Mouse (Mus musculus) gastrocnemius, postnatal 10 days (tissue): ENCODE results near the gene Hmcn1. TPM values are rescaled to one million over a fixed set of nuclear protein-coding genes. Genes with fewer than 3 reads are reported as not detected.
A peak's percentile ranks its signal among the peaks of the same experiment; 100 is the strongest.

Source experiments
- DNase-seq: peaks from one replicate; pipeline ENCODE4 v3.0.0; 2021; ENCODE audit warnings: mixed read lengths
- total RNA-seq, 2 experiments: library from RNA; stranded (reverse); gene quantifications; 2 replicates each; pipeline ENCODE4 v1.2.3; 2021

Gene Hmcn1
- total RNA-seq, 2 experiments from 2014 or later: 10.3 to 13.1 TPM

DNA sequence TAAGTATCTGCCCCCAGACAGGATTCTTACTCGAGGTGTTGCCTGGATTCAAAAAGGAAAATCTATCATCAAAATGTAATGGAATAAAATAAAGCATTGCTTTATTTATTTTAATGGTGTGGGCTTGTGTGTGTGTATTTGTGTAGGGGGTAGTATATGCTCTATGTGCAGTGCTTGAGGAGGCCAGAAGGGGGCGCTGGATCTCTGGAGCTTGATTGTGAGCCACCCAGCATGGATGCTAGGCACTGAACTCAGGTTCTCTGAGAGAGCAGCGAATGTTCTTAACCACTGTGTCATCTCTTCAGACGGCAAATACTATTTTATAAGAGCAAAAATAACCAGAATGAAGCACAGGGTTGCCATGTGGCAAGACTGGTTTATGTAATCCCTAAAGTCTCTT lies 360.7 kb downstream of the Hmcn1 start:
- no peak for DNase-seq

DNA sequence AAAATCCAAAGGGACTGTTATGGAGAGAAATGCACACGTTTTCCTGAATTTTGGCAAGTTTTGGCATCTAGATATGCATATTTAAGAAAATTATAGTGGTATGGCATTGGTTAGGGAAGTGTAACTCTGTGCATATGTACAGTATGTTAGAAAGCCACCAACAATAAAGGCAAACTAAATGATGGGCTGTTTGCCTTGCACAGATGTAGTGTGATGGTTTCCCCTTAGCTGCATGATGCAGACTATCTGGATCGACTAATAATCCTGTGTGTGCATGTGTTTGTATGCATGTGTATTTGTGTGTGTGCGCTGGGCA lies 361.4 kb downstream of the Hmcn1 start:
- no peak for DNase-seq

DNA sequence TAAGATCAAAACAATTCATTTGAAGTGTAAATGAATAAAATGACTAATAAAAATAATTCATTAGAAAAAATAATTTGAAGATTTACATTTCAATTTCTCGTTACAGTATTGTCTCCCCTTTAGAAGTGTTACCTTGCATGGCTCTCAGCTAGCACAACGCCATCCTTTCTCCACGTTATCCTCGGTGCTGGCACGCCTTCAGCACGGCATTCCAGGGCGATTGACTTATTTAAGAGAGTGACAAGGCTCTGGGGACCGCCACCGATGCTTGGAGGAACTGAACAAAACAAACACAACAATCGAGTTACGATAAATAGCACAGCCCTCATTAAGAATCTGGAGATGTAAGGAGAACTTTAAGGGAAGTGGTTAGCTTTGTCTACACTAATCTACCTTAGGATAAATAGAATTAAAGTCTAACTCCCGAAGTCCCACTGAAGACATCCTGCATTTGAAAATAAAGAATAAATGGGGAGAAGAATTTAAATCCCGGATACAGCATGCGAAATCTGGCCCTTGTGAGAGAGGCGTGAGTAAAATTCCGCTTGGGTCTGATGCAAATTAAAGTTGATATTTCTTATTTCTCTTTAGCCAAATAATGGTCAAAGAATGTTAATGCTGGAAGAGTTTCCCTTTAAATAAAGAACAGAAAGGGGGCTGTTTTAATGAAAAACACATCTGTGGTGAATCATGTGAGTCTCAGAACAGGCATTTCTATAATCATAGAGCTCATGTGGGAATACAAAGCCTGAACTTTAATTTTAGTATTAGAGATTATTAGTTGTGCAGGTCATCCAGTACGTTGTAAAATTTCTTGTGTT lies 362.0 kb downstream of the Hmcn1 start:
- no peak for DNase-seq

DNA sequence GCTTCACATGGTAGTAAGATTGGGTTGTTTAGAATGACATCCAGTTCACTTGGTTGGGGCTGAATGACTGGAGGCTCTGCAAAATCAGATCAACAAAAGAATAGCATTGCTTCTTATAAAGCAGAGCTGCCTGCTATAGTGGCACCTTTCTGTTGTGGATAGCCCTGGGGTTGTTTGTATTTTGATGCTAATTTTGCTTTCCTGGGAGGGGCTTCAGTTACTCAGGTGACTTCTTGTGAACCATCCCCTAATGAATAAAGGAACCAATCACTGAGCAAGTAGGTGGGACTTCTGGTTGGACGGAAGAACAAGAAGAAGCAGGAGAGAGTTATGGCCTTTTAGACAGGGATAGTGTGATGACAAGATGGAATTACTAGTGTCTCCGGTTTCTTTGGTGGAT lies 370.0 kb downstream of the Hmcn1 start:
- DNase-seq: no peak

DNA sequence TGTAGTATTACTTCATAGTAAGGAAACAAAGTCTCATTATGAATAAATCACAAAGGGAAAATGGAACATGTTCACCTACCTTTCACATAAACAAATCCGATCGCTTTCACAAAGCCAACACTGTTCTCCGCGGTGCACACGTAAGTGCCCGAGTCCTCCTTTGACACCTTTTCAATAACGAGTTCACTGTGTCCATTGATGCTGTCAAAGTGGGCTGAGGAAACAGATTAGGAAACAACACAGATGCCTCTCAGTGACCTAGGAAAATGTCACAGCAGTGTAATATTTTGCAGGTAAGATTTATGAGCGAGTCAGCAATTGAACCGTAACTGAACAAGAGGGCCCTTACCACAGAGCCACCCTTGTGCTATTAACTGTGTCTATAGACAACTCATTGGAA lies 382.7 kb downstream of the Hmcn1 start:
- no peak for DNase-seq

DNA sequence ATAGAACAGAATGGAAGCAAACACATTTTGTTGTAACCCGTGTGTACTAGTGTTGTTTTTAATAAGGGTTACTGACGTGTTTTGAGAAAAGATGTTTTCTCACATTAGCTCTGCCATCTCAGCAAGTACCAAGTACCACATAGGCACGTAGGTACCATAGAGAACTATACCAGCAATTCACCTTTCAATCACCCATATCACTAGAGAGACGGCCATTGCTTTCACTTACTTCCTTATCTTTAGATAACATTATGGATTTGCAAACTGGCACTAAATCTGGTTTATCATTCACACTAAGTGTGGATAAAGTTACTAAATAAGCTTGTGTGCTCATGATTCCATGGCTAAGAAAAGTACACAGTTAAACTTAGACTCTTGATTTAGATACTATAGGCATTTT lies 387.1 kb downstream of the Hmcn1 start:
- DNase-seq: no peak

DNA sequence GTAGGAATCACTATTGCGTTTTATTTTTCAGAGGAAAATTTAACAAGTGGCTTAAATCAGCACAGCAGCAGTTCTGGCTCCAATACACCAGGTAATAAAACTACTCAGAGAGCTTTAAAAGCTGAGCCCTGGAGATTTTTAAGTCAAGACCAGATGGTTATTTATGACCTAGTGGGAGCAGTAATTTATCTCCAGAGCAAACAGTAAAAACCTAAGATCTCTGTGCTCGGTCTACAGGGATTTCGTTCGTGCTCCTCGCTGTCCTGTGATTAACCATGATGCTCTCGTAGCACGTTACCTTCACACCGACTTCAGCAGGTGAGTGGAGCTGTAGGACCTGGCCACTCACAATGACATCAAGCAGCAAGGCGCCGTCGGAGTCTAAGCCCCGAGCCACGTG lies 399.6 kb downstream of the Hmcn1 start:
- no peak for DNase-seq

DNA sequence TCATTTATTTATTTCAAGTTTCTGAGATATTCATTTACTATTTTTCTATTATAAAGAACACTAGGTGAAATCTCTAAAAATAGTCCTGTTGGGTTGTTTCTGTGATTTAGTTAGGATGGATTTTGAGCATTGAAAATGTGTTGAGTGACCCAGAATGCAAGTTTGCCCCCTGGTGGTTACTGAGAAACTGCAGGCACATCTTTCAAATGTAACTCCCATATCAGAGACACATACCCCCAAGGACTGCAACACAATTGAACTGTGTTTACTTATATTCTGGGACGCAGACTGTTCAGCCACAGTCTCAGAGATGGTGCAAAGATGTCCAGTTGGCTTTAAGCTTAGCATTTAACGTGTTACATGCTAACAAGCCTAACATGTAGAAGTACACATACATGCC lies 402.0 kb downstream of the Hmcn1 start:
- peak; percentile 63 for DNase-seq

DNA sequence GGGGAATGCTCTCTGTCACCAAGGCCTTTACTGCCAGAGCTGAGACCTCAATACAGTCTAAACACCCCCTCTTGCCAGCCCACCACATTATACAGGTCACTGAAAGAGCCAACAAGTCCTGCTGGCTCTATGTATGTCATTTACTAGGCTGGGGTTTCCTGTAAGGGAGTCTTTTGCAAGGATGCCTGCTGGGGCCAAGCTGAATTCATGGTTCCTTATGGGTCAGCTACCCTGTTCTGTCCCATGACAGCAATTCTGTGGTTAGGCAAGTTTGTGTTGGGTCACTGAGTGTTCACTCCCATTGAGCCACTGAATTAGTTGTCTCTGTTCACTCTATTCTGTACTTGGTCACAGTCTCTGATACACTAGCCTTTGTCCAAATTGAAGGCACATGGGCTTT lies 405.8 kb downstream of the Hmcn1 start:
- no peak for DNase-seq

DNA sequence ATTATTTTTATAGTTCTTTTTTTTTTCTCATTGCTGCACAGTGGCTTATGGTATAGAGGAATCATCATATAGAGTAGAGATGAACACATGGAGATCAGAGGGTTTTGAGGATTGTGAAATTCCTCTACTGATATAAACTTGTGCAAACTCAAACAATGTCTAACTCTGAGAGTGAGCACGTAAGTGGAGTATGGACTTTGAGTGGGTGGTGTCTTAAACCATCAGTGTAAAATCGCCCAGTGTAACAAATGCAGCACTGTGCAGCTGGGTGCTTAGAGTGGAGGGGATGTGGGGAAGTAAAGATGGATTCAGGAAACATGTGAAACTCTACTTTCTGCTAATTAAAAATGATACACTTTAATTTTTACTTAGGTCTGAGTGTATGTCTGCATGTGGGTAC lies 408.8 kb downstream of the Hmcn1 start:
- no peak for DNase-seq

DNA sequence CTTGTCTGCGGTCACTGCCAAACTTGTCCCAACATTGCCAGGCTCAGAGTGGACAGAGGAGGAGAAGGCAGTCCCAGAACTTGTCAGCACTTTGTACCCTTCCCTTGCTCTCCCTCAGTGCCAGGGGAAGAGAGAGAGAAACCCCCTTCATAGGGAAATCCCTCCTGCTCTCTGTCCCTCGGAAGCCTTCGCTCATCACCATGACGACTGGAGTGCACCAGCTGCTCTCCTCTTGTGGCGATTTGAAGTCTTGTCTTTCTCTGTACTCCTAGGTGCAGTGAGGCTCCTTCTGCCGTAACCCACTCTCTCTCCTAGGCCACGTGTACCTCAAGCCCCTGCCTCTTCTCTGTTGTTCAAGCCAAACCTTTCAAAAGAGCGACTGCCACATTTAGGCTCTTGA lies 409.5 kb downstream of the Hmcn1 start:
- no peak for DNase-seq

DNA sequence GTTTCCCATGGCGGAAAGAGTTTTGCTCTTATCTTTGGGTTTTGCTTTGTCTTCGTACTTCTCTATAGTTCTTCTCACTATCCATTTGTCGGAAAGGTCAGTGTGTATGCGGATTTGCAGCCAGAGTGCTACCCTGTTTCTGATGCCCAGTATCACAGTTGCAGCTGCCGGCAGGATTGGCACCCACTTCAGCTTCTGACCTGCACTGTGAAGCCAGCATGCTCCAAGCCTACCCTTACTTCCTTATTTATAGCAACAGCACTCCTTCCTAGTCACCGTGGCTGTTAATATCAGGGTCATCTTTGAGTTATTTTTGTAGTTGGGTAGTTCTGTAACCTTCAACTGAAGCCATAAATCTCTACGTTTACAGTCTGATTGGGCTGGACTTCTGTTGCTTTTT lies 412.7 kb downstream of the Hmcn1 start:
- DNase-seq: peak; percentile 16

DNA sequence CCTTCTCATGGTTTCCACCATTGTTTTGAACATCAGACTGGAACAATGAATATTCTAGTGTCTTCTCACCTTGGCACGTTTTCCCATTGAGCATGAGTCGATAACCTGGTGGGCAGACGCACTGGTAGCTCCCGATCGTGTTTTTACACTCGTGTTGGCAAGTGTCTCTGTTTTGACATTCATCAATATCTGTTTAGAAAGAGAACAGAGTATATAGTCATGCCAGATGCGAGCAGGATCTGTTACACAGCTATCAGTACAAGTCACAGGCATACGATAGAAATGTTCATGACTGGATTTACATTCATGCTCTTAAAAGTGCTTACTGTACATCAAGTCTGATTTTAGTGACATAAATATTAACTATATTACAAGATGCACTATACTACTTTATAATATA lies 419.8 kb downstream of the Hmcn1 start:
- DNase-seq: no peak

DNA sequence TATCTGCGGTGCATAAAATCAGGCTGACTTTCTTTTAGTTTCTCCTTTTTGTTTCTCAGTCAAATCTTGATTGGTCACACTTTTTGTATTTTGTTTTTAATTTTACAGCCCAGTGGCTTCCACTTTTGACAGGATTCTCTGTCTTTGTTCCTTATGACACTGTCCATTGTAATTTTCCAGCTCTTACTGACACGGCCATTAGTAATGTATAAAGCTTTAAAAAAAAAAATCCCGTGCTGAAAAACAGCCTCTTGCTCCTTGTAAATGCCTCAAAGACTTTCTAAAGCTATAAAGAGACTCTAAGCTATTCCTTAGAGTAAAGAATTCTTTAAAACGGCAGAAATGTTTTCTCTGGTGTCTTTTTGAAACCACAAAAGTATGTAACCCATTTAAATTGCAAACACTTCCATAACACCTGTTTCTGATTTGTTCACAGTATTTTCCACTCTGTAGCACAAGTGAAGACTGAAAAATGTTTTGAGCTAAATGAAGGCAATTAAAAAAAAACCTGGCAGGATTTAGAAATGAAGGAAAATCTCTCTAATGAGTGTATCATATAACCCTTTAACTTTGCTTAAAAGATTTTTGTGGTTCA lies 422.6 kb downstream of the Hmcn1 start:
- no peak for DNase-seq

DNA sequence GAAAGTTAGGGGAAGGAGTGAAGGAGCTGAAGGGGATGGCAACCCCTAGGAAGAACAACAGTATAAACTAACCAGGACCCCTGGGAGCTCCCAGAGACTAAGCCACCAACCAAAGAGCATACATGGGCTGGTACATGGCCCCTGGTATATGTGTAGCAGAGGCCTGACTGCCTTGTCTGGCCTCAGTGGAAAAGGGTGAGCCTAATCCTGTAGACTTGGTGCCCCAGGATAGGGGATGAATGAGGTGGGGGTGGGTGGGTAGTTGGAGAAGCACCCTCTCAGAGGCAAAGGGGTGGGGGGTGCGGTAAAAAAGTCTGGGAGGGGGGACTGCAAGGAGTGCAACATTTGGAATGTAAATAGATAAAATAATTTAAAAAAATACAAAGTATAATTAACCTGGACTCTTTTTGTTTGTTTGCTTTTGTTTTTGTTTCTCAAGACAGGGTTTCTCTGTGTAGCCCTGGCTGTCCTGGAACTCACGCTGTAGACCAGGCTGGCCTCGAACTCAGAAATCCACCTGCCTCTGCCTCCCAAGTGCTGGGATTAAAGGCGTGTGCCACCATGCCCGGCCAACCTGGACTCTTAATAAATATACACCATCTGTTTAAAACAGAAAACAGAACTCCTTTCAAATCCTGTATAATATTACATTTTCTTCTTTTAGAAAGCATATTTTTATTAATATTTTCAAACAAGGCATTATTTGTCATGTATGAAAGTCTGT lies 423.3 kb downstream of the Hmcn1 start:
- no peak for DNase-seq

DNA sequence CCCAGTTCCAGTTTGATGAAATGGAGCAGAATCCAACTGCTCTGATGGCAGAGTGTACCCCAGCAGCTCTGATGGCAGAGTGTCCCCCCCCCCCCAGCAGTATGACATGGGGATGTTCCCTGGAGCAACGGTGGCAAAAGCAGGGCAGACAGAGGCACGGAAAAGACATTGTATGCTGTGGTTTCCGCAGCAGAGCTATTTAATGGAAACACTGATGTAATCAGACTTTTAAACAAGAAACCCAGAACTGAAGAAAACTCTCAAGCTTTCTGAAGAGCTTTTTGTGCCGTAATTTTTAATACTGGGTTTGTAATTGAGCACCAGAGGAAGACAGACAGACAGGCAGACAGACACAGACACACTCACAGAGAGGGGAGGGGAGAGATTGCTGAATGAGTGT lies 426.9 kb downstream of the Hmcn1 start:
- DNase-seq: no peak

DNA sequence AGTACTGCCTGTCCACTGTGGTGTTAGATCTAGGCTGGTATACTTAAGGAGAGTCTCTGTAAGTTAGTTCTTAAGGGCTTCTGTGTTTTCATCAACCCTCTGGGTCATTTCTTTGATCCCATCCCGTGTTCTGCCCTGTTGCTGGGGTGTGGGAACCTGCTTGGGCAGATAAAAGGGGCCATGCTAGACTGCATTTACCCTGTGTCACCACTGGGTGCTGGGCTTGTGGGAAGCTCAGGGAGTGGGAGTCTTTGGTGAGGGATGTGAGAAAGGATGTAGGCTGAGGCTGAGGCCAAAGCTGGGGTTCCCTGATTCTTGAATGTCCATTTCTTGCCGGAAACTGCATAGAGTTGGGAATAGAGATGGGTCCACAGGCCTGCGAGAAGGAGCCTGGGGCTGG lies 436.6 kb downstream of the Hmcn1 start:
- DNase-seq: no peak

DNA sequence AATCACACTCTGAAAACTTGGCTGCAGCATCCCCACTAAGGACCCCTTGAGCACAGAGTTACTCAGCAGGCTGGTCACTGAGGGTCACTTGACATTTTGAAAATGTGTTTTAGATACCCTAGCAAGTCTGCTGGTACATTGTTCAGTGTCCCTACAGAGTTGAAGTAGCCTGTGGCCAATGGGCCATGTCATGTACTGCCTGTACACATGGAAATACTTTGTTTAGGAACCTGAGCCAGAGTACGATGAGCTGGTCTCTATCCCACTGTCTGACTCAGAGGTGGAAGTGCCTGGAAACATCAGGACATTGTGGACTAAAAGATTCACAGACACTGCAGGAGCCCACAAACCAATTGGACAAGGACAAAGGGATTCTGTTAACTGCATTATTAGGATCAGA lies 441.8 kb downstream of the Hmcn1 start:
- DNase-seq: no peak

DNA sequence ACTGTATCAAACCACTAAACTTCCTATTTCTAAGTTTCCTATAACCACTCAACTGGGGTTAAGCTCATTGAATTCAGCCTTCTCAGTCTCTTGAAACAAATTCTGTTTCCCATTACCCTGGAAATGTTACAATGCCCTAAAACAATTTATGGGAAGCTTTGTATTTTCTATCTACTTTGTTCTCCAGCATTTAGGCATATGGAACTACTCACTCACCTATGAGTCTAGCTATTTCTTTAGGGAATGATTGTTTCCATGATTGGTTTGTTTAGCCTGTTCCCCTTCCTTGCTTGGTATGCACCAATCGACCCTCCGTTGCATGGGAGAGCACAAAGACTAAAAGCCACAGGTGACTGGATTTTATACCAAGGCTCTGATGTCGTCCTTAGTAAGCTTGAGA lies 446.8 kb downstream of the Hmcn1 start:
- DNase-seq: no peak

DNA sequence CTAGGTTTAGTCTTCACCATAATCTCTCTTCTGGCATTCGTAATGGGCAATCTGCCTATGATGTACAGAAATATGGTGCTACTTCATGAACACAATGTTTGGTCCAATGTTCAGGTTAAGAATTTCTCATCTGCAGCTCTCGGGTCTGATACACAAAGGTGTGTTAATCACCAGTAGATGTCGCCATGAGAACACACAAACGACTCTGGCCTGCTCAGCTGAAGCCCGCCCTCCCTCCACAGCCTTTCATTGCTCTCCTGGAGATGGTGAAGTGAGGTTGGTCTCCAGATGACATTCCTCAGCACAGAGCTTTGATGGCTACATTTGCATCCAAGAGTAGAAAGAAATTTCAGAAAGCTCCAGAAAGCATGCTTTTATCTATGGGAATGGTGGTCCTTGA lies 453.0 kb downstream of the Hmcn1 start:
- peak; percentile 9 for DNase-seq

DNA sequence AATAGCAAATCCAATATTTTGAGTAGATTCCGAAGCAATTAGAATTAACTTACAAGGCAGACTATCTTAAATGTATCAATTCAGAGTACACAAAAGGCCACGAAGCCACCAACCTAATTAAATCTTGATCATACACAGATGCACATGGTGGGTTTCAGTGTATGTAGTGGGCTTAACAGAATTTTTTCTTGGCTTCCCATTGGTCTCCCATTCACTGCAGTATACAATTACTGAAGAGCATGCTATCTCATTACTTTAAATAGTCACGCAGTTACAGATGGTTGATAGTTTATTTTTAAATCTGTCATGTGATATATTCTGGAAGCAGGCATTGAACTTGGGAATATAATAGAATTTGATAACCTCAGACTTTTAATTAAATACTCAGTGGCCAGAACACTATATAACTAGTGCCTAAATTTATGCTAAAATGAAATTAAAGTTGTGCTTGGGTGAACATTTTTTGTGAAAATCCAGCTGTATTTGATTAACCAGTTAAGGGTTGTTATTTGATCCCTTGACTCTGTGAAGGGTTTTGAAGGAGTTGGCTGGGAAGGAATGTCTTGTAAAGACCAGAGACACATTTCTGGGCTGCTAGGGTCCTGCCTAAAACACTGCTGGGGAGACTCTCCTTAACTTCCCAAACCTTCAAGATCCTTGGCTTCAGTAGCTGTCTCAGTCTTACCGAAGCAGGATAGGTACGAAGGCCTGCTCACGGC lies 455.7 kb downstream of the Hmcn1 start:
- no peak for DNase-seq

DNA sequence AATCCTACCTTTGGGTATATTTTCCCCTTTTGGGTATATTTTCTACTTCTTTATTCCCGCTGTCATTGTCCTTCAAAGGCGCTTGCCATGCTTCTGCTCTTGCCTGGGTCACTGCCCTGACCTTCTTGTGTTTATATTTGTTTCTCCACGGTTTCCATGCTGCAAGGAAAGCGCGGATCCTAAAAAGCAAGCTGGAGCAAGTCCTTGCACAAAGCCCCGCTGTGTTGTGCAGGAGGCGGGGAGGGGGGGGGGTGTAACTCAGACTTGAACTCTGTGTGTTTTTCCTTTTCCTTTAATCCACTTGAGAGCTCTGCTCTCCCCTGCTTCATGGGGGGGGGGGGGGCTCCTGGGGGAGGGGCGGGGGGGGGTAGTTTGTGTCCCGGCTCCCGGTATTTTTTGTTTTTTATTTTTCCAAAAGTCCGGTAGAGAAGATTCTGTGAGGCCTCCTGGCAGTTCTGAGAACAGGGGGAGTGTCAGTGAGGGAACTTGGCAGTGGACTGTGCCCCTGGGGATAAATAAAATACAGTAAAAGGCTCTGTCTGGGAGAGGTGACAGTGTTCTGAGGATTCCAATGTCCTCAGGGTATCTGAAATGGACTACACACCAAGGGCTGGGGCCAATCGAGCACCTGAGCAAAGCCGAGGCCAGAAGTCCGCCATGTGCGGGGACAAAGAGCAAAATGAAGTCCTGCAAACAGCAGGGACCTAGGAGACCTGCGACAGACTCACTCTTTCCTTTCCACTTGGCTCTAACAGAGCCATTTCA lies 457.3 kb downstream of the Hmcn1 start:
- peak; percentile 7 for DNase-seq
